ENCODE assay signal across 25 mouse cellular contexts in genomic region chr7:88425744-88426143, GRCm38 (mm10). TPM values are rescaled to one million over a fixed set of nuclear protein-coding genes. Genes with fewer than 3 reads are reported as not detected.
DNase-seq lines count a peak whose midpoint lies in the region; ATAC-seq and TF ChIP-seq lines count a peak whose summit lies in the region.
"Had no signal": no experiment of that assay in that cellular context is flagged by ENCODE, and none has a peak within 500 bp of the region (broad histone marks: within the 10 kb centered on the region; RNA-seq: fewer than 3 reads in every experiment).

No protein-coding gene starts in this region.

- H3K27me3 ChIP-seq in lung, embryonic 14.5 days (ENCODE audit: insufficient read depth, low read length) = no peaks in the 10 kb centered on the region
- H3K27me3 ChIP-seq in MEL (ENCODE audit: control insufficient read depth in 1 of 2, insufficient read depth in 2 of 2, low read length in 2 of 2) = no peaks in the 10 kb centered on the region
- H3K27me3 ChIP-seq in embryonic facial prominence, embryonic 15.5 days = no peaks in the 10 kb centered on the region
- no peaks in the 10 kb centered on the region for H3K27me3 ChIP-seq in stomach, embryonic 14.5 days (ENCODE audit: control insufficient read depth, insufficient read depth, low read length)
- H3K27me3 ChIP-seq: forebrain, embryonic 13.5 days; heart, embryonic 12.5 days; limb, embryonic 15.5 days had no signal

- TF ChIP-seq CTCF in lung, embryonic 14.5 days (IDR thresholded peaks at IDR 0.05; ENCODE audit: low read depth) = no peak
- peak in 1 of 3 experiments; percentile 20; a peak in 2 of 6 replicates for TF ChIP-seq CTCF in MEL (IDR thresholded peaks at IDR 0.05 in 2 of 3, conservative IDR thresholded peaks at IDR 0.05 in 1 of 3; ENCODE audit: control insufficient read depth in 1 of 3, insufficient read depth in 1 of 3, low read depth in 2 of 3, low read length in 3 of 3, poor library complexity in 1 of 3, severe bottlenecking in 1 of 3)

- TF ChIP-seq EP300 in MEL (IDR thresholded peaks at IDR 0.05; ENCODE audit: low read depth in 1 of 2, low read length in 2 of 2) = peak; percentile 45 to 76

- peaks cover under 1% of the 10 kb centered on the region for H3K79me2 ChIP-seq in MEL (ENCODE audit: control insufficient read depth, insufficient read depth, low read length, poor library complexity)

- no peaks in the 10 kb centered on the region for H3K36me3 ChIP-seq in lung, embryonic 14.5 days (ENCODE audit: insufficient read depth)
- peaks cover 0 to 62% of the 10 kb centered on the region in 2 experiments; a peak in 2 of 4 replicates for H3K36me3 ChIP-seq in MEL (ENCODE audit: control insufficient read depth in 1 of 2, insufficient read depth in 2 of 2, low read length in 2 of 2)
- H3K36me3 ChIP-seq in embryonic facial prominence, embryonic 15.5 days = no peaks in the 10 kb centered on the region
- H3K36me3 ChIP-seq in stomach, embryonic 14.5 days (ENCODE audit: control insufficient read depth, insufficient read depth, low read length) = no peaks in the 10 kb centered on the region
- H3K36me3 ChIP-seq: heart, embryonic 12.5 days; hindbrain, embryonic 10.5 days; limb, embryonic 15.5 days had no signal

- DNase-seq in lung, embryonic 14.5 days = peak; percentile 48
- no peak for DNase-seq in lung, postnatal 4 days
- peak; percentile 71 for DNase-seq in MEL (ENCODE audit: low read depth, low spot score)
- DNase-seq in left cerebral cortex, adult 8-10 months (ENCODE audit: low spot score in 2 of 2) = no peak
- no peak for DNase-seq in urinary bladder, adult 18-20 months (ENCODE audit: low spot score in 2 of 2)
- DNase-seq: cerebellum, adult 11 months; cerebellum, postnatal 10 days; heart, postnatal 10 days; kidney, postnatal 36 days; right cerebral cortex, postnatal 25 days; spleen, adult 18-20 months; thymus, postnatal 25 days had no signal

- no peak for TF ChIP-seq POLR2A in MEL (IDR thresholded peaks at IDR 0.05; ENCODE audit: control insufficient read depth in 1 of 2, insufficient read depth in 1 of 2, low read depth in 1 of 2, low read length in 2 of 2, poor library complexity in 1 of 2)

- no peak overlapping the region for H3K4me2 ChIP-seq in lung, embryonic 14.5 days
- H3K4me2 ChIP-seq in embryonic facial prominence, embryonic 15.5 days (replicated peaks) = no peak overlapping the region
- H3K4me2 ChIP-seq in stomach, embryonic 14.5 days (replicated peaks; ENCODE audit: low read depth, low read length) = no peak overlapping the region
- H3K4me2 ChIP-seq: forebrain, embryonic 13.5 days; heart, embryonic 12.5 days; limb, embryonic 15.5 days; midbrain, embryonic 11.5 days had no signal

- H3K27ac ChIP-seq in lung, embryonic 14.5 days (ENCODE audit: low read depth) = no peak overlapping the region
- H3K27ac ChIP-seq in MEL (ENCODE audit: control insufficient read depth, low read depth, low read length) = no peak overlapping the region; the same call in 1 of the 2 replicates
- no peak overlapping the region for H3K27ac ChIP-seq in embryonic facial prominence, embryonic 15.5 days (replicated peaks)
- peak overlapping the region; percentile 21; the same call in 1 of the 2 replicates for H3K27ac ChIP-seq in stomach, embryonic 14.5 days (ENCODE audit: low read length)
- H3K27ac ChIP-seq: forebrain, embryonic 13.5 days; hindbrain, embryonic 10.5 days; limb, embryonic 15.5 days; liver, embryonic 14.5 days had no signal

- no peaks in the 10 kb centered on the region for H3K9me3 ChIP-seq in lung, embryonic 14.5 days (ENCODE audit: low read depth, low read length)
- no peaks in the 10 kb centered on the region for H3K9me3 ChIP-seq in MEL (replicated peaks; ENCODE audit: insufficient read depth, low read length)
- no peaks in the 10 kb centered on the region for H3K9me3 ChIP-seq in embryonic facial prominence, embryonic 15.5 days (replicated peaks)
- H3K9me3 ChIP-seq in stomach, embryonic 14.5 days (ENCODE audit: control insufficient read depth, low read depth, low read length) = no peaks in the 10 kb centered on the region
- H3K9me3 ChIP-seq: forebrain, embryonic 13.5 days; heart, embryonic 12.5 days; hindbrain, embryonic 10.5 days; limb, embryonic 15.5 days had no signal

- no peaks in the 10 kb centered on the region for H3K4me1 ChIP-seq in lung, embryonic 14.5 days (ENCODE audit: insufficient read depth)
- H3K4me1 ChIP-seq in MEL (ENCODE audit: control insufficient read depth in 1 of 2, insufficient read depth in 2 of 2, low read length in 2 of 2) = peaks cover 31 to 52% of the 10 kb centered on the region in 2 experiments
- 0 out of 2 replicates have a peak, but pooled peaks cover under 1% of the 10 kb centered on the region for H3K4me1 ChIP-seq in embryonic facial prominence, embryonic 15.5 days
- H3K4me1 ChIP-seq in stomach, embryonic 14.5 days (ENCODE audit: control insufficient read depth, insufficient read depth, low read length) = no peaks in the 10 kb centered on the region
- H3K4me1 ChIP-seq: heart, embryonic 12.5 days had no signal

- no peak for TF ChIP-seq RAD21 in MEL (IDR thresholded peaks at IDR 0.05; ENCODE audit: low read depth, low read length)

- no peak overlapping the region for H3K4me3 ChIP-seq in lung, embryonic 14.5 days (ENCODE audit: low read depth, low read length)
- H3K4me3 ChIP-seq in MEL (ENCODE audit: control insufficient read depth in 1 of 2, insufficient read depth in 1 of 2, low read depth in 2 of 2, low read length in 2 of 2) = no peak overlapping the region
- H3K4me3 ChIP-seq in embryonic facial prominence, embryonic 15.5 days (replicated peaks) = no peak overlapping the region
- no peak overlapping the region for H3K4me3 ChIP-seq in stomach, embryonic 14.5 days (ENCODE audit: low read depth, low read length)
- H3K4me3 ChIP-seq: erythroblast, embryonic 14.5 days; forebrain, embryonic 13.5 days; heart, embryonic 12.5 days; hindbrain, embryonic 10.5 days; limb, embryonic 15.5 days had no signal

- ATAC-seq in lung, embryonic 14.5 days (ENCODE audit: insufficient read depth) = no peak
- 0 out of 2 replicates have a peak, but pooled peaks have one; percentile 34 for ATAC-seq in embryonic facial prominence, embryonic 15.5 days (ENCODE audit: insufficient number of reproducible peaks, low FRiP score, low TSS enrichment, low read depth)
- ATAC-seq in stomach, embryonic 14.5 days (ENCODE audit: insufficient number of reproducible peaks, insufficient read depth, low FRiP score, low read depth) = no peak
- ATAC-seq: forebrain, embryonic 13.5 days; hindbrain, embryonic 16.5 days; intestine, embryonic 16.5 days had no signal

- H3K9ac ChIP-seq in lung, embryonic 14.5 days = no peak overlapping the region
- no peak overlapping the region for H3K9ac ChIP-seq in MEL (ENCODE audit: control insufficient read depth, low read depth, low read length, poor library complexity, severe bottlenecking)
- H3K9ac ChIP-seq in embryonic facial prominence, embryonic 15.5 days = no peak overlapping the region
- H3K9ac ChIP-seq in stomach, embryonic 14.5 days (replicated peaks; ENCODE audit: low read depth, low read length) = no peak overlapping the region
- H3K9ac ChIP-seq: forebrain, embryonic 13.5 days; heart, embryonic 12.5 days; limb, embryonic 15.5 days; liver, embryonic 14.5 days had no signal

- WGBS in lung, embryonic 14.5 days = 51% methylated on average over 3 of the region's 3 CpGs
- WGBS in embryonic facial prominence, embryonic 15.5 days = 47% methylated on average over 3 of the region's 3 CpGs
- WGBS in stomach, embryonic 14.5 days = 40% methylated on average over 3 of the region's 3 CpGs

TF ChIP-seq in MEL, 35 proteins besides CTCF, POLR2A, EP300 and RAD21 (continues in another document):
- TF ChIP-seq BHLHE40 (IDR thresholded peaks at IDR 0.05; ENCODE audit: borderline replicate concordance, low read depth, low read length) (no peak), NRF1 (IDR thresholded peaks at IDR 0.05; ENCODE audit: insufficient read depth, low read depth, low read length, poor library complexity, severe bottlenecking) (no peak), MXI1 (IDR thresholded peaks at IDR 0.05; ENCODE audit: low read depth, low read length) (no peak), SIN3A (IDR thresholded peaks at IDR 0.05; ENCODE audit: low read length) (no peak), CHD1 (IDR thresholded peaks at IDR 0.05; ENCODE audit: low read depth, low read length) (no peak), MAZ (IDR thresholded peaks at IDR 0.05; ENCODE audit: low read depth, low read length) (no peak), ETS1 (IDR thresholded peaks at IDR 0.05; ENCODE audit: low read depth, low read length) (peak; percentile 59), USF1 (IDR thresholded peaks at IDR 0.05; ENCODE audit: low read depth, low read length) (no peak), TAL1 (IDR thresholded peaks at IDR 0.05; ENCODE audit: low read length) (no peak), TBP (IDR thresholded peaks at IDR 0.05; ENCODE audit: low read depth, low read length) (0 out of 2 replicates have a peak, but pooled peaks have one; percentile 28), USF2 (IDR thresholded peaks at IDR 0.05; ENCODE audit: borderline replicate concordance in 1 of 2, insufficient read depth in 1 of 2, low read depth in 1 of 2, low read length in 2 of 2) (no peak), GATA1 (IDR thresholded peaks at IDR 0.05; ENCODE audit: low read depth, low read length) (peak; percentile 65; the same call in 1 of the 2 replicates), MYC (IDR thresholded peaks at IDR 0.05; ENCODE audit: low read depth, low read length) (no peak), POLR2AphosphoS5 (IDR thresholded peaks at IDR 0.05; ENCODE audit: borderline replicate concordance, low read depth, low read length) (no peak), SMC3 (IDR thresholded peaks at IDR 0.05; ENCODE audit: low read depth, low read length) (no peak), RCOR1 (IDR thresholded peaks at IDR 0.05; ENCODE audit: low read depth, low read length) (peak; percentile 56; the same call in 1 of the 2 replicates), JUND (IDR thresholded peaks at IDR 0.05; ENCODE audit: low read depth, low read length) (0 out of 2 replicates have a peak, but pooled peaks have one; percentile 29), ZMIZ1 (IDR thresholded peaks at IDR 0.05; ENCODE audit: low read depth, low read length) (no peak), ELF1 (IDR thresholded peaks at IDR 0.05; ENCODE audit: low read depth, low read length) (no peak), MYB (IDR thresholded peaks at IDR 0.05; ENCODE audit: low read depth, low read length) (no peak)

RNA-seq across cellular contexts. Expression of gene Rab38, which starts 4.3 kb away (rescaled TPM):
- 18.9 and 19.0 TPM in 2 replicates for polyA plus RNA-seq in lung, embryonic 14.5 days (2014; fragmentation: Nextera tagmentation; extraction: Ambion mirVana)
- total RNA-seq in MEL (2012; rRNA removed) = 11.2 and 11.4 TPM in 2 replicates
- polyA plus RNA-seq in MEL (2012; ENCODE audit: insufficient read depth in 1 of 2, insufficient read length in 2 of 2, low read depth in 1 of 2, low replicate concordance in 2 of 2, missing spikeins in 1 of 2) = 10 to 100 TPM in 1 of 2 experiments, not detected in 1; 19.9 TPM
- 42.5 and 46.8 TPM in 2 replicates for polyA plus RNA-seq in embryonic facial prominence, embryonic 15.5 days (2015; fragmentation: Nextera tagmentation; extraction: Ambion mirVana)
- 23.2 and 25.2 TPM in 2 replicates for polyA plus RNA-seq in stomach, embryonic 14.5 days (2014; fragmentation: Nextera tagmentation; extraction: Ambion mirVana)
- under 1 TPM; 0.24 to 0.96 (median 0.39) TPM for total RNA-seq in left cerebral cortex, adult 8-10 months (2022)
- total RNA-seq: gastrocnemius, adult 18-20 months; neutrophil, adult 5-6 weeks had no signal

Comparison
In these comparisons a context has a peak if more than half of its experiments do, and no peak if none do; other contexts are left out.
1. DNase-seq: peak in lung, embryonic 14.5 days (single experiment) and MEL (single experiment); none in lung, postnatal 4 days (0 of 2), left cerebral cortex, adult 8-10 months (0 of 2) and urinary bladder, adult 18-20 months (0 of 2).